Mouse (Mus musculus): ENCODE measurements at regions not wholly inside any gene's neighbourhood (a gene's known extent, or its start where the extent isn't known, plus 50 kb on each side); places are given as distances from the start of the nearest gene placed in this dataset.

GRCm38 (mm10) chr9:115727361-115727760 lies 181.9 kb upstream of the Gadl1 start:
- Histone ChIP-seq H3K27me3 (replicated peaks; ENCODE audit: control insufficient read depth, insufficient read depth, low read length) (no peaks in the 10 kb centered on the region), H3K4me3 (ENCODE audit: low read depth, low read length) (no peak overlapping the region), H3K4me1 (replicated peaks; ENCODE audit: control insufficient read depth, insufficient read depth, low read length) (no peaks in the 10 kb centered on the region), H3K4me2 (no peak overlapping the region), H3K9me3 (ENCODE audit: control insufficient read depth, low read length) (no peaks in the 10 kb centered on the region), H3K9ac (ENCODE audit: low read depth, low read length) (no peak overlapping the region), H3K27ac (ENCODE audit: low read depth, low read length) (no peak overlapping the region), H3K36me3 (ENCODE audit: control insufficient read depth, insufficient read depth, low read length) (no peaks in the 10 kb centered on the region)
- WGBS = 86% methylated on average over 5 of the region's 5 CpGs
- ATAC-seq (replicated peaks; ENCODE audit: low FRiP score) = no peak
- DNase-seq (ENCODE audit: low spot score) = no peak

- no peak overlapping the region for H3K4me2 ChIP-seq
- H3K9ac ChIP-seq (ENCODE audit: low read depth, low read length) = no peak overlapping the region
- no peak overlapping the region for H3K27ac ChIP-seq (ENCODE audit: low read depth, low read length)
- no peaks in the 10 kb centered on the region for H3K4me1 ChIP-seq (replicated peaks; ENCODE audit: control insufficient read depth, insufficient read depth, low read length)
- no peak overlapping the region for H3K4me3 ChIP-seq (ENCODE audit: low read depth, low read length)
- ATAC-seq (replicated peaks; ENCODE audit: low FRiP score) (no peak), DNase-seq (ENCODE audit: low spot score) (no peak)
- no peaks in the 10 kb centered on the region for H3K9me3 ChIP-seq (ENCODE audit: control insufficient read depth, low read length)
- no peaks in the 10 kb centered on the region for H3K36me3 ChIP-seq (ENCODE audit: control insufficient read depth, insufficient read depth, low read length)
- no peaks in the 10 kb centered on the region for H3K27me3 ChIP-seq (replicated peaks; ENCODE audit: control insufficient read depth, insufficient read depth, low read length)
- 65% methylated on average over 6 of the region's 6 CpGs for WGBS
Observed at GRCm38 (mm10) chr9:115731557-115731956, 177.7 kb upstream of the Gadl1 start.

- H3K27ac ChIP-seq (ENCODE audit: low read depth, low read length) = no peak overlapping the region
- no peaks in the 10 kb centered on the region for H3K36me3 ChIP-seq (ENCODE audit: control insufficient read depth, insufficient read depth, low read length)
- 74% methylated on average over 4 of the region's 4 CpGs for WGBS
- no peak overlapping the region for H3K4me2 ChIP-seq
- no peaks in the 10 kb centered on the region for H3K4me1 ChIP-seq (replicated peaks; ENCODE audit: control insufficient read depth, insufficient read depth, low read length)
- DNase-seq (ENCODE audit: low spot score) (no peak), ATAC-seq (replicated peaks; ENCODE audit: low FRiP score) (no peak)
- no peaks in the 10 kb centered on the region for H3K27me3 ChIP-seq (replicated peaks; ENCODE audit: control insufficient read depth, insufficient read depth, low read length)
- no peak overlapping the region for H3K9ac ChIP-seq (ENCODE audit: low read depth, low read length)
- no peak overlapping the region for H3K4me3 ChIP-seq (ENCODE audit: low read depth, low read length)
- H3K9me3 ChIP-seq (ENCODE audit: control insufficient read depth, low read length) = no peaks in the 10 kb centered on the region
Observed at GRCm38 (mm10) chr9:115733104-115733503, 176.2 kb upstream of the Gadl1 start.

- Histone ChIP-seq H3K9ac (ENCODE audit: low read depth, low read length) (no peak overlapping the region), H3K9me3 (ENCODE audit: control insufficient read depth, low read length) (no peaks in the 10 kb centered on the region), H3K27me3 (replicated peaks; ENCODE audit: control insufficient read depth, insufficient read depth, low read length) (no peaks in the 10 kb centered on the region), H3K4me3 (ENCODE audit: low read depth, low read length) (no peak overlapping the region), H3K4me2 (no peak overlapping the region), H3K36me3 (ENCODE audit: control insufficient read depth, insufficient read depth, low read length) (no peaks in the 10 kb centered on the region), H3K27ac (ENCODE audit: low read depth, low read length) (no peak overlapping the region), H3K4me1 (replicated peaks; ENCODE audit: control insufficient read depth, insufficient read depth, low read length) (no peaks in the 10 kb centered on the region)
- ATAC-seq (replicated peaks; ENCODE audit: low FRiP score) = no peak
- WGBS = 72% methylated on average over 5 of the region's 5 CpGs
- no peak for DNase-seq (ENCODE audit: low spot score)
Observed at GRCm38 (mm10) chr9:115739984-115740383, 169.3 kb upstream of the Gadl1 start.

GRCm38 (mm10) chr9:115746436-115746835 lies 162.8 kb upstream of the Gadl1 start:
- H3K27me3 ChIP-seq (replicated peaks; ENCODE audit: control insufficient read depth, insufficient read depth, low read length) = no peaks in the 10 kb centered on the region
- DNase-seq (ENCODE audit: low spot score) (no peak), ATAC-seq (replicated peaks; ENCODE audit: low FRiP score) (no peak)
- no peaks in the 10 kb centered on the region for H3K4me1 ChIP-seq (replicated peaks; ENCODE audit: control insufficient read depth, insufficient read depth, low read length)
- H3K4me2 ChIP-seq = no peak overlapping the region
- no peak overlapping the region for H3K27ac ChIP-seq (ENCODE audit: low read depth, low read length)
- H3K36me3 ChIP-seq (ENCODE audit: control insufficient read depth, insufficient read depth, low read length) = no peaks in the 10 kb centered on the region
- H3K9ac ChIP-seq (ENCODE audit: low read depth, low read length) = no peak overlapping the region
- 44% methylated on average over 9 of the region's 9 CpGs for WGBS
- H3K4me3 ChIP-seq (ENCODE audit: low read depth, low read length) = no peak overlapping the region
- no peaks in the 10 kb centered on the region for H3K9me3 ChIP-seq (ENCODE audit: control insufficient read depth, low read length)

GRCm38 (mm10) chr9:115760496-115760895 lies 148.8 kb upstream of the Gadl1 start:
- no peak for DNase-seq (ENCODE audit: low spot score)
- H3K36me3 ChIP-seq (ENCODE audit: control insufficient read depth, insufficient read depth, low read length) = no peaks in the 10 kb centered on the region
- no peak overlapping the region for H3K4me3 ChIP-seq (ENCODE audit: low read depth, low read length)
- H3K27ac ChIP-seq (ENCODE audit: low read depth, low read length) = no peak overlapping the region
- H3K27me3 ChIP-seq (replicated peaks; ENCODE audit: control insufficient read depth, insufficient read depth, low read length) = no peaks in the 10 kb centered on the region
- H3K4me1 ChIP-seq (replicated peaks; ENCODE audit: control insufficient read depth, insufficient read depth, low read length) = peaks cover 5% of the 10 kb centered on the region
- peak; percentile 83 for ATAC-seq (replicated peaks; ENCODE audit: low FRiP score)
- WGBS = 8% methylated on average over 2 of the region's 2 CpGs
- H3K9me3 ChIP-seq (ENCODE audit: control insufficient read depth, low read length) = no peaks in the 10 kb centered on the region
- H3K4me2 ChIP-seq = peak overlapping the region; percentile 25; the same call in 1 of the 2 replicates
- no peak overlapping the region for H3K9ac ChIP-seq (ENCODE audit: low read depth, low read length)

GRCm38 (mm10) chr9:115764136-115764535 lies 145.1 kb upstream of the Gadl1 start:
- no peaks in the 10 kb centered on the region for H3K36me3 ChIP-seq (ENCODE audit: control insufficient read depth, insufficient read depth, low read length)
- H3K27me3 ChIP-seq (replicated peaks; ENCODE audit: control insufficient read depth, insufficient read depth, low read length) = no peaks in the 10 kb centered on the region
- peaks cover 5% of the 10 kb centered on the region for H3K4me1 ChIP-seq (replicated peaks; ENCODE audit: control insufficient read depth, insufficient read depth, low read length)
- no peak overlapping the region for H3K27ac ChIP-seq (ENCODE audit: low read depth, low read length)
- no peak overlapping the region for H3K9ac ChIP-seq (ENCODE audit: low read depth, low read length)
- no peak for DNase-seq (ENCODE audit: low spot score)
- ATAC-seq (replicated peaks; ENCODE audit: low FRiP score) = no peak
- no peak overlapping the region for H3K4me3 ChIP-seq (ENCODE audit: low read depth, low read length)
- no peaks in the 10 kb centered on the region for H3K9me3 ChIP-seq (ENCODE audit: control insufficient read depth, low read length)
- H3K4me2 ChIP-seq = no peak overlapping the region
- WGBS = 64% methylated on average over 5 of the region's 5 CpGs

GRCm38 (mm10) chr9:115766471-115766870 lies 142.8 kb upstream of the Gadl1 start:
- 92% methylated on average over 6 of the region's 6 CpGs for WGBS
- no peak overlapping the region for H3K27ac ChIP-seq (ENCODE audit: low read depth, low read length)
- no peaks in the 10 kb centered on the region for H3K36me3 ChIP-seq (ENCODE audit: control insufficient read depth, insufficient read depth, low read length)
- ATAC-seq (replicated peaks; ENCODE audit: low FRiP score) (no peak), DNase-seq (ENCODE audit: low spot score) (no peak)
- H3K9me3 ChIP-seq (ENCODE audit: control insufficient read depth, low read length) = no peaks in the 10 kb centered on the region
- H3K4me1 ChIP-seq (replicated peaks; ENCODE audit: control insufficient read depth, insufficient read depth, low read length) = no peaks in the 10 kb centered on the region
- H3K27me3 ChIP-seq (replicated peaks; ENCODE audit: control insufficient read depth, insufficient read depth, low read length) = no peaks in the 10 kb centered on the region
- H3K4me3 ChIP-seq (ENCODE audit: low read depth, low read length) = no peak overlapping the region
- H3K4me2 ChIP-seq = no peak overlapping the region
- H3K9ac ChIP-seq (ENCODE audit: low read depth, low read length) = no peak overlapping the region

GRCm38 (mm10) chr9:115775112-115775511 lies 134.1 kb upstream of the Gadl1 start:
- no peak overlapping the region for H3K9ac ChIP-seq (ENCODE audit: low read depth, low read length)
- no peaks in the 10 kb centered on the region for H3K27me3 ChIP-seq (replicated peaks; ENCODE audit: control insufficient read depth, insufficient read depth, low read length)
- ATAC-seq (replicated peaks; ENCODE audit: low FRiP score) (no peak), DNase-seq (ENCODE audit: low spot score) (no peak)
- H3K9me3 ChIP-seq (ENCODE audit: control insufficient read depth, low read length) = no peaks in the 10 kb centered on the region
- H3K4me3 ChIP-seq (ENCODE audit: low read depth, low read length) = no peak overlapping the region
- H3K4me1 ChIP-seq (replicated peaks; ENCODE audit: control insufficient read depth, insufficient read depth, low read length) = no peaks in the 10 kb centered on the region
- H3K36me3 ChIP-seq (ENCODE audit: control insufficient read depth, insufficient read depth, low read length) = no peaks in the 10 kb centered on the region
- whole genome bisulfite sequencing = 75% methylated on average over 8 of the region's 8 CpGs
- H3K4me2 ChIP-seq = no peak overlapping the region
- H3K27ac ChIP-seq (ENCODE audit: low read depth, low read length) = no peak overlapping the region

All from liver, embryonic 11.5 days (tissue).